Mouse (Mus musculus): ENCODE data around the gene Tiam1. TPM values are rescaled to one million over a fixed set of nuclear protein-coding genes. Genes with fewer than 3 reads are reported as not detected.
A peak's percentile ranks its signal among the peaks of the same experiment; 100 is the strongest.

Tiam1 gene
- polyA plus RNA-seq, 1 experiment from 2014 or later: 18.4 TPM

DNA sequence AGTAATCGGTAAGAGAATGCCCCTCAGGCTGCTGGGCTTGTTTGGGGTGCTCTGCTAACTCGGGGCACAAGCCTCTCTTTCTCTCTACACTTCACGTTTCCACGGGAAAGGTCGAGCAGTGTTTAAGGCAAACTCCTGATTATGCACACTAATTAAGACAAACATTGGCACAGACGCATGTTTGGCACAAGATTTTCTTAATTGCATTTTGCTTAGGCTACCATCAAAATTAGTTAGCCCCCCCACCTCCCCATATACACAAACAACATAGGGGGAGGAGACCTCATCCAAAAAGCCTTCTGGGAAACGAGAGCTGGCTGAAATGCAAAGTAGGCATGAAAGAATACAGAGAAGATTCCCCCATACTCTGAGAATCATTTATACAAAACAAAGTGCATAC, 148.4 kb downstream of the Tiam1 start:
- Histone ChIP-seq H3K27ac (no peak overlapping the region), H3K36me3 (replicated peaks) (peaks cover 16% of the 10 kb centered on the region), H3K4me3 (no peak overlapping the region), H3K27me3 (ENCODE audit: poor library complexity, severe bottlenecking) (no peaks in the 10 kb centered on the region), H3K4me1 (0 out of 2 replicates have a peak, but pooled peaks cover 4% of the 10 kb centered on the region), H3K9me3 (peaks cover 21% of the 10 kb centered on the region)
- no peak for DNase-seq (ENCODE audit: extremely low spot score, low spot score)
- 89% methylated on average over 7 of the region's 7 CpGs for WGBS

DNA sequence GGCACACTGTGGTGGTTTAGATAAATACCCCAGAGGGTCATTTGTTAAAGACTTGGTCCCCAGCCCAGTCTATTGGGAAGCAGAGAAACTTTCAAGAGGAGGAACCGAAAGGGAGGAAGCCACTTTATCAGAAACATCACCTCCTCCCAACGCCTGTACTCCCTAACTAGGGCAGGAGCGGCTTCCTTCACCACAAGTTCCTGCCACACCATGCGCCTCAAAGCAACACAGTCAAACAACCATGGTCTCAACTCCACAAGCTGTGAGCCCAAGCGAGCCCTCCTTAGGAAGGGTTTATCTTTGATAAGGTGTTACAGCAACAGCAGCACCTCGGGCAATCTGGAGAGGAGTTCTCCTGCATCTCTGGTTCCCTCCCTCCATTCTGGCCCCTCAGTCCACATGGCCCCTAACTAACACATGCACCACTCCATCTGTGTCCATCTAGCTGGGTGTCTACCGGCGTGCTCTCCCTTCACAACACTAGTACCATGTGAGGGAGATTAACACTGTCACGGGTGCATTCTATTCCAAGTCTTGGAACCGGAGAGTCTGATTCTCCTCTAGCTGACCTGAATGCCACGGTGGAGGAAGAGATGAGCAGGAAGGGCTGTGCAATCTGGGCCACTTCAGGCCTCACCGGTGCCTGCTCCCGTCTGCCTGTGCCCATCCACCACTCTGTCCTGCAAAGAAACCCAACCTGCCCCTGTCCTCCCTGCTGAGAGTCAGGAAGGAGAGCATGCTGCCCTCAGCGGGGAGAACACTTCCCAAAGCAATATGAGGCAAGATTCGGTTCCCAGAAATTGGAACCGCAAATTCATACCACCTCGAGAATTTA, 149.4 kb downstream of the Tiam1 start:
- Histone ChIP-seq H3K27ac (no peak overlapping the region), H3K4me3 (no peak overlapping the region), H3K27me3 (ENCODE audit: poor library complexity, severe bottlenecking) (no peaks in the 10 kb centered on the region), H3K36me3 (replicated peaks) (peaks cover 13% of the 10 kb centered on the region), H3K9me3 (peaks cover 11% of the 10 kb centered on the region), H3K4me1 (0 out of 2 replicates have a peak, but pooled peaks cover 4% of the 10 kb centered on the region)
- DNase-seq (ENCODE audit: extremely low spot score, low spot score): no peak
- 90% methylated on average over 17 of the region's 17 CpGs for WGBS

DNA sequence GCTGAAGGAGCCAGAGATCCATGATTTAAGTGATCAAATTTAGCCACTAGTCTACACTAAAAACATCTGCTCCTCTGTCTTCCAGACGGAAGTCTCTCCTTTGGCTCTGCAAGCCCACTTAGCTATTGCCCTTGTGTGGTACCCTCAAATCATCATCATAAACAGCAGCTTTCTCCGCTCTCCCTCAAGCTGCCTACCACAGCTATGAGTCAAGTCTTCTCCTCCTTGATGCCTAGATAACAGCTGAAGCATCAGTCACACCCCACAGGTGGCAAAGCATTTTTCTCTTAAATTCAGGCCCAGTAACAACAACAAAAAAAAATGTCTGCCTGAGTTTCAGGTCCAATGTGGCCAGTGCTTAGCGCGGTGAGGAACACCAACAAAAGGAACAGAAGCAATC, 150.1 kb downstream of the Tiam1 start:
- no peak overlapping the region for H3K4me3 ChIP-seq
- no peaks in the 10 kb centered on the region for H3K27me3 ChIP-seq (ENCODE audit: poor library complexity, severe bottlenecking)
- H3K27ac ChIP-seq: no peak overlapping the region
- WGBS: 92% methylated on average over 4 of the region's 4 CpGs
- H3K36me3 ChIP-seq (replicated peaks): peaks cover 11% of the 10 kb centered on the region
- DNase-seq (ENCODE audit: extremely low spot score, low spot score): no peak
- peaks cover 10% of the 10 kb centered on the region for H3K9me3 ChIP-seq
- H3K4me1 ChIP-seq: 0 out of 2 replicates have a peak, but pooled peaks cover 4% of the 10 kb centered on the region

- peaks cover 15% of the 10 kb centered on the region for H3K36me3 ChIP-seq (replicated peaks)
- WGBS: 79% methylated on average over 12 of the region's 12 CpGs
- peaks cover 10% of the 10 kb centered on the region for H3K9me3 ChIP-seq
- H3K4me3 ChIP-seq: no peak overlapping the region
- H3K4me1 ChIP-seq: peaks cover 8% of the 10 kb centered on the region
- H3K27me3 ChIP-seq (ENCODE audit: poor library complexity, severe bottlenecking): no peaks in the 10 kb centered on the region
- no peak for DNase-seq (ENCODE audit: extremely low spot score, low spot score)
- no peak overlapping the region for H3K27ac ChIP-seq
These were observed 151.8 kb downstream of the Tiam1 start for GRCm38 (mm10) chr16:89991701-89992152.

DNA sequence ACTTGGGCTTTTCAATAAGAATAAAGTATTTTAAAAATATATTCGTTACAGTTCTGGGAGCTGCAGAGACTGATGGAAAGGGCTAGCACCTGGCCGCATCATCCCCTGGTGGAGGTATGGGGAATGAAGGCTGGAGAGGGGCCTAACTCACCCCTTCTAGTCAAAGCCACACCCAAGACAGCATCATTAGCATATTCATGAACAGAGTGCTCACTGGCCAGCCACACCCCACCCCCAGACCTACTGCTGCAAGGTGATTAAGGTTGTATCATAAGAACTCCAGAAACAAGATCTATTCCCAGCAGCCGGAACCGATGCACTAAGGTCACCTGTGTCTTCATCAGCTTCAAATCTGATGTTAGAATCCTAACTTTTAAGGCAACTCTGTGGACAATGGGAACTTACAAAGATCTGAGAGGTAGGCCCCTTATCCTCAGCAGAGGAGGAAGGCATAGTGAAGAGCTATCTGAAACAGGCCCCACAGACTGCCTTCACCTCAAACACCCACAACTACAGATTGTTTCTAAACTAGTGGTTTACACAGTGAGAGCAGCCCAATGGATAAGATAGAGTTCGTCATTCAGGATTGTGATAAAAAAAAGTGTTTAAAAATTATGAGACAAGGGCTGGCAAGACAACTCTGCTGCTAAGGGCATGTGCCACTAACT, 153.1 kb downstream of the Tiam1 start:
- WGBS: 82% methylated on average over 5 of the region's 5 CpGs
- peaks cover 5% of the 10 kb centered on the region for H3K36me3 ChIP-seq (replicated peaks)
- DNase-seq (ENCODE audit: extremely low spot score, low spot score): no peak
- no peaks in the 10 kb centered on the region for H3K27me3 ChIP-seq (ENCODE audit: poor library complexity, severe bottlenecking)
- no peak overlapping the region for H3K27ac ChIP-seq
- H3K4me1 ChIP-seq: peaks cover 17% of the 10 kb centered on the region
- H3K4me3 ChIP-seq: no peak overlapping the region
- no peaks in the 10 kb centered on the region for H3K9me3 ChIP-seq

DNA sequence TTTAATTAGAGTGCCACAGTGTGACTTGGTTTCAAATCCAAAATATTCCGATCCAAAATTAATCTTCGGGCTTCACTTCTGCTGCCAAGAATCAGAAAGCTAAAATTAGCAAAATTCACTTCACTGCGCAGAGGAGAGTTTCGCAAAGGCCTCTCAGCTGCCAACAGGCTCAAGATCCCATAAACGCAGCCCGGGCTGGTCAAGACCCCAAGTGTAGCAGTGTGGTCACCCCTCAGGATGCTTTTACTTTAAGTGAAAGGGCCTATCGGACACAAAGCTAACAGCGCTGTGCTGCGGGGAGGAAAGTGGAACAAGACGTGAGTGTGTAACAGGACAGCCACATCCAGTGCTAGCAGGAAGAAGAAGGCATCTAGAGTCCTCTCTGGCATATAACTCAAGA, 153.8 kb downstream of the Tiam1 start:
- Histone ChIP-seq H3K9me3 (no peaks in the 10 kb centered on the region), H3K36me3 (replicated peaks) (peaks cover 4% of the 10 kb centered on the region), H3K4me1 (peaks cover 17% of the 10 kb centered on the region), H3K4me3 (no peak overlapping the region), H3K27me3 (ENCODE audit: poor library complexity, severe bottlenecking) (no peaks in the 10 kb centered on the region), H3K27ac (no peak overlapping the region)
- no peak for DNase-seq (ENCODE audit: extremely low spot score, low spot score)
- 91% methylated on average over 10 of the region's 10 CpGs for WGBS

- H3K9me3 ChIP-seq: no peaks in the 10 kb centered on the region
- H3K4me3 ChIP-seq: no peak overlapping the region
- no peak for DNase-seq (ENCODE audit: extremely low spot score, low spot score)
- peak overlapping the region; percentile 56; the same call in 1 of the 2 replicates for H3K27ac ChIP-seq
- no peaks in the 10 kb centered on the region for H3K27me3 ChIP-seq (ENCODE audit: poor library complexity, severe bottlenecking)
- H3K4me1 ChIP-seq: peaks cover 17% of the 10 kb centered on the region
- WGBS: 81% methylated on average over 18 of the region's 18 CpGs
- H3K36me3 ChIP-seq (replicated peaks): peaks cover 4% of the 10 kb centered on the region
These were observed 156.8 kb downstream of the Tiam1 start for GRCm38 (mm10) chr16:89986672-89987362.

GRCm38 (mm10) chr16:89985702-89986481, 157.7 kb downstream of the Tiam1 start:
- no peak overlapping the region for H3K4me3 ChIP-seq
- H3K9me3 ChIP-seq: no peaks in the 10 kb centered on the region
- H3K36me3 ChIP-seq (replicated peaks): peaks cover 4% of the 10 kb centered on the region
- WGBS: 83% methylated on average over 20 of the region's 20 CpGs
- peaks cover 17% of the 10 kb centered on the region for H3K4me1 ChIP-seq
- DNase-seq (ENCODE audit: extremely low spot score, low spot score): no peak
- H3K27ac ChIP-seq: peak overlapping the region; percentile 56
- H3K27me3 ChIP-seq (ENCODE audit: poor library complexity, severe bottlenecking): no peaks in the 10 kb centered on the region

GRCm38 (mm10) chr16:89980075-89980744, 163.4 kb downstream of the Tiam1 start:
- no peaks in the 10 kb centered on the region; the same call in 1 of the 2 replicates for H3K36me3 ChIP-seq (replicated peaks)
- H3K4me3 ChIP-seq: no peak overlapping the region
- no peak for DNase-seq (ENCODE audit: extremely low spot score, low spot score)
- no peaks in the 10 kb centered on the region for H3K4me1 ChIP-seq
- H3K27ac ChIP-seq: no peak overlapping the region
- no peaks in the 10 kb centered on the region for H3K9me3 ChIP-seq
- WGBS: 92% methylated on average over 11 of the region's 11 CpGs
- no peaks in the 10 kb centered on the region for H3K27me3 ChIP-seq (ENCODE audit: poor library complexity, severe bottlenecking)

DNA sequence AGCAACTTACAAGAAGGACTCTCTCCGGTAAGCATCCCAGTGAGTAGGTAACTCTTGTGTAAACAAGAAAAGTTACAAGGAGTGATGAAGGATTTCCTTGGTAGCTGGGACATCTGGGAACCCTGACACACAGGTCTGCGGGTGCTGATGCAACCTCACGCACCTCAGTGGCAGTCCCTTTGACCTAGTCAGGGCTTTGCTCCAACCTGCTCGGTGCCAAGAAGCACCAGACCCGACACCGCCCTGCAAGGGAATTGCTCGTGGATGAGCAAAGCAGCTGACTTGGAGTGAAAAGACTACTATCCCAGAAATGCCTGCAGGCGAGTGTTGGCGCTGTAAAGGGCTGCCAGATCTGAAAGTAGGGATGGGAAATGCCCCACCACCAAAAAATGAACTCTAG, 168.1 kb downstream of the Tiam1 start:
- 92% methylated on average over 9 of the region's 9 CpGs for WGBS
- no peak overlapping the region for H3K27ac ChIP-seq
- no peaks in the 10 kb centered on the region for H3K27me3 ChIP-seq (ENCODE audit: poor library complexity, severe bottlenecking)
- no peaks in the 10 kb centered on the region for H3K9me3 ChIP-seq
- no peak overlapping the region for H3K4me3 ChIP-seq
- no peaks in the 10 kb centered on the region for H3K4me1 ChIP-seq
- H3K36me3 ChIP-seq (replicated peaks): no peaks in the 10 kb centered on the region; the same call in 1 of the 2 replicates
- no peak for DNase-seq (ENCODE audit: extremely low spot score, low spot score)

GRCm38 (mm10) chr16:89973814-89974712, 169.5 kb downstream of the Tiam1 start:
- Histone ChIP-seq H3K36me3 (replicated peaks) (no peaks in the 10 kb centered on the region; the same call in 1 of the 2 replicates), H3K9me3 (no peaks in the 10 kb centered on the region), H3K4me1 (no peaks in the 10 kb centered on the region), H3K27ac (no peak overlapping the region), H3K4me3 (no peak overlapping the region), H3K27me3 (ENCODE audit: poor library complexity, severe bottlenecking) (no peaks in the 10 kb centered on the region)
- 95% methylated on average over 16 of the region's 16 CpGs for WGBS
- no peak for DNase-seq (ENCODE audit: extremely low spot score, low spot score)

Measured in forebrain, embryonic 10.5 days (tissue).